8 mouse cellular contexts compared by ENCODE assay signal in the genomic region with DNA sequence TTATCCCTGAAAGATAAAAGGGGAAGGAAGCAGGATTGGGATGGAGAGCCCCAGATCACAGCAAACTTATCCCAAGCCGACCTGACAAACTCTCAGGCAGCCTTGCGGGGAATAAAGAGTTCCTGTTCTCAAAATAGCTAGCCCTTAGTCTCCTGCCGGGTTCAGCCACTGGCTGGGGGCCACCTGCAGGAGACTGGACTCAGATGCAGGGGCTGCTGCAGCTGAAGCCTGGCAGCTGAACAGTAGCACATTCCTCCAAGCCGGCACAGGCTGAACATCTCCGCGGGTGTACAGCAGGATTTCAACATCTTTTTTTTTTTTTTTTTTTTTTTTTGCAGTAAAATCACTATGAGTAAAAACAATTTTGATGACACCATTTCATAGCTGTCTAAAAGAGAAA.
DNase-seq lines count a peak whose midpoint lies in the region.

No protein-coding gene starts in this region.

- DNase-seq in cerebellum, postnatal 10 days, result peak; percentile 29 to 60
- no peak for DNase-seq in cerebellum, postnatal 36 days
- DNase-seq in kidney, postnatal 10 days, result peak; percentile 12
- DNase-seq in kidney, postnatal 36 days, result no peak
- peak; percentile 35 for DNase-seq in brain, adult 2 months (ENCODE audit: low read depth, low spot score)
- peak; percentile 38 for DNase-seq in heart, postnatal 4 days
- no peak for DNase-seq in ovary, adult 18-20 months (ENCODE audit: low spot score)
- no peak for DNase-seq in spleen, adult 12 weeks (ENCODE audit: low spot score)

Comparison
In these comparisons a context has a peak if more than half of its experiments do, and no peak if none do; other contexts are left out.
1. DNase-seq: peak in cerebellum, postnatal 10 days (2 of 2), kidney, postnatal 10 days (single experiment), brain, adult 2 months (single experiment) and heart, postnatal 4 days (single experiment); none in cerebellum, postnatal 36 days (0 of 2), kidney, postnatal 36 days (0 of 2), ovary, adult 18-20 months (single experiment) and spleen, adult 12 weeks (single experiment).